Mouse (Mus musculus) kidney, embryonic 16.5 days (tissue): ENCODE measurements around the gene Tmem150b. TPM values are rescaled to one million over a fixed set of nuclear protein-coding genes. Genes with fewer than 3 reads are reported as not detected.

ENCODE experiments used
- ATAC-seq: fragments of 200-750 bp; cut with Nextera tagmentation; 2 replicates; pipeline ENCODE4 v1.8.0; 2017; ENCODE audit warnings: moderate TSS enrichment; ENCODE audit not compliant: low FRiP score, low TSS enrichment
- H3K27ac ChIP-seq: fragments of 300-500 bp; sonication (generic); 2 replicates; pipeline ENCODE4 v1.5.1; 2014; ENCODE audit warnings: low read length
- H3K27me3 ChIP-seq: fragments of 300-500 bp; sonication (generic); 2 replicates; pipeline ENCODE4 v1.6.1; 2014; ENCODE audit warnings: low read length, control low read depth, mixed read lengths; ENCODE audit not compliant: insufficient read depth
- H3K36me3 ChIP-seq: fragments of 300-500 bp; sonication (generic); 2 replicates; pipeline ENCODE4 v1.6.1; 2014; ENCODE audit warnings: low read length, control low read depth, mixed read lengths; ENCODE audit not compliant: insufficient read depth
- H3K4me1 ChIP-seq: fragments of 300-500 bp; sonication (generic); 2 replicates; pipeline ENCODE4 v1.6.1; 2014; ENCODE audit warnings: low read length, control low read depth, mixed read lengths; ENCODE audit not compliant: insufficient read depth
- H3K4me2 ChIP-seq: fragments of 300-500 bp; sonication (generic); replicated peaks from 2 replicates; pipeline ENCODE4 v1.6.1; 2014; ENCODE audit warnings: low read depth, low read length
- H3K4me3 ChIP-seq: fragments of 300-500 bp; sonication (generic); 2 replicates; pipeline ENCODE4 v1.5.1; 2014; ENCODE audit warnings: mild to moderate bottlenecking, low read length
- H3K9ac ChIP-seq: fragments of 300-500 bp; sonication (generic); replicated peaks from 2 replicates; pipeline ENCODE4 v1.6.1; 2014; ENCODE audit warnings: low read length
- H3K9me3 ChIP-seq: fragments of 300-500 bp; sonication (generic); 2 replicates; pipeline ENCODE4 v1.6.1; 2016; ENCODE audit warnings: low read length, control low read depth
- WGBS: fragments of 180-500 bp; shearing (Covaris S2); extraction: QIAGEN DNeasy Blood & Tissue Kit; methylation state at CpG from one replicate; pipeline ENCODE4 v1.1.7; 2014; 5-methylcytosine and 5-hydroxymethylcytosine counted together
- polyA plus RNA-seq: library from polyadenylated mRNA; unstranded; fragments of >200 nt; fragmentation: Nextera tagmentation; extraction: Ambion mirVana; gene quantifications from 2 replicates; pipeline ENCODE4 v1.2.1, GENCODE M21; 2015

The Tmem150b gene
- polyA plus RNA-seq, 1 experiment from 2014 or later = 0.07 TPM

DNA sequence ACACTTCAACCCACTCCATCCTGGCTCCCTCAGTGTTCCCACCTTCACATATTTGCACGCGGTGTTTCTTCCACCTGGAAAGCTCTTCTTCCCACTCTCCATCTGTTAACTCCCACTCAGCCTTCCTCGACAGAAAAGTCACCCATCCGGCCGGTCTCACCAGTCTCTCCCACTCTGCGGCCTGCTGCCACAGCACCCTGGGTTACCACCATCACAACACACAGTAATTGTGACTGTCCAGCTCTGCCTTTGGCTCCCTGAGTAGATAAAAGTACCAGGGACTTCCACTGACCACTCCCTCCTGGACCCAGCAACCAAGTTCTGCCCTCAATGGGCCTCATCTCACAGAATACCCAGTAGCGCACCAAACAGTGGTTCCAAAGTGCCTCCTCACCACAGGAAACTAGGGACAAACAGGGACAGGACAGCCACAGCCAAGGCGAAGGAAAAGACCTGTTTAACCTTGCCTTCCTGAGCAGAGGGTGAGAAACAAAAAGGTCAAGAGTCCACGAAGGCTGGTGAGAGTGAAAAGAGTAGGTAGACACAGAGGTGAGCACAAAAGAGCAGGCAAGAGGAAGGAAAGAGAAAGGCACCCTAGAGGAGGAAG is 67.4 kb downstream of the Tmem150b start:
- H3K27ac ChIP-seq = peak overlapping the region; percentile 94; the same call in 1 of the 2 replicates
- H3K4me1 ChIP-seq = peaks cover 45% of the 10 kb centered on the region
- H3K9me3 ChIP-seq = no peaks in the 10 kb centered on the region
- WGBS = 34% methylated on average over 9 of the region's 9 CpGs
- peak overlapping the region; percentile 92 for H3K4me2 ChIP-seq
- H3K36me3 ChIP-seq = peaks cover 6% of the 10 kb centered on the region; the same call in 1 of the 2 replicates
- peak overlapping the region; percentile 91 for H3K9ac ChIP-seq
- H3K4me3 ChIP-seq = peak overlapping the region; percentile 89
- ATAC-seq = no peak
- no peaks in the 10 kb centered on the region for H3K27me3 ChIP-seq

Other genes with a start within 250 kb of the Tmem150b start
- 22.1 and 31.6 TPM in 2 replicates for gene Ppp1r12c, start 223.6 kb downstream of the Tmem150b start, polyA plus RNA-seq
- gene Tnnt1, start 208.9 kb downstream of the Tmem150b start, polyA plus RNA-seq = 20.9 and 21.6 TPM in 2 replicates
- gene Tnni3, start 201.0 kb downstream of the Tmem150b start, polyA plus RNA-seq = 5.8 and 6.1 TPM in 2 replicates
- gene Dnaaf3, start 192.8 kb downstream of the Tmem150b start, polyA plus RNA-seq = 3.3 and 3.5 TPM in 2 replicates
- gene Syt5, start 177.7 kb downstream of the Tmem150b start, polyA plus RNA-seq = 5.3 and 6.6 TPM in 2 replicates
- gene Ptprh, start 121.2 kb downstream of the Tmem150b start, polyA plus RNA-seq = not detected in 2 replicates
- gene Tmem86b, start 93.8 kb downstream of the Tmem150b start, polyA plus RNA-seq = 1.2 and 1.3 TPM in 2 replicates
- 3.2 and 5.2 TPM in 2 replicates for gene Ppp6r1, start 66.2 kb downstream of the Tmem150b start, polyA plus RNA-seq
- 114 and 118 TPM in 2 replicates for gene Hspbp1, start 40.2 kb downstream of the Tmem150b start, polyA plus RNA-seq
- gene Brsk1, start 34.6 kb downstream of the Tmem150b start, polyA plus RNA-seq = 1.2 and 1.3 TPM in 2 replicates
- 99.3 and 104 TPM in 2 replicates for gene Kmt5c, start 14.9 kb upstream of the Tmem150b start, polyA plus RNA-seq
- gene Cox6b2, start 27.8 kb upstream of the Tmem150b start, polyA plus RNA-seq = 71.2 and 71.4 TPM in 2 replicates
- not detected in 2 replicates for gene Fam71e2, start 46.1 kb upstream of the Tmem150b start, polyA plus RNA-seq
- 0.17 and 0.42 TPM in 2 replicates for gene Il11, start 57.6 kb upstream of the Tmem150b start, polyA plus RNA-seq
- gene Tmem190, start 57.7 kb upstream of the Tmem150b start, polyA plus RNA-seq = 0.57 and 0.97 TPM in 2 replicates
- gene Tmem238, start 64.4 kb upstream of the Tmem150b start, polyA plus RNA-seq = 12.5 and 14.3 TPM in 2 replicates
- gene Rpl28, start 67.6 kb upstream of the Tmem150b start, polyA plus RNA-seq = 315 and 357 TPM in 2 replicates
- 355 and 360 TPM in 2 replicates for gene Ube2s, start 87.3 kb upstream of the Tmem150b start, polyA plus RNA-seq
- 0.84 and 1.1 TPM in 2 replicates for gene Shisa7, start 119.4 kb upstream of the Tmem150b start, polyA plus RNA-seq
- 9.2 and 9.7 TPM in 2 replicates for gene Isoc2b, start 145.0 kb upstream of the Tmem150b start, polyA plus RNA-seq
- 1.2 and 1.4 TPM in 2 replicates for gene Isoc2a, start 151.9 kb upstream of the Tmem150b start, polyA plus RNA-seq
- gene Gm36210, start 181.3 kb upstream of the Tmem150b start, polyA plus RNA-seq = not detected in 2 replicates
- gene Zfp628, start 190.0 kb upstream of the Tmem150b start, polyA plus RNA-seq = 3.6 and 4.2 TPM in 2 replicates
- gene Nat14, start 196.8 kb upstream of the Tmem150b start, polyA plus RNA-seq = 5.8 and 6.2 TPM in 2 replicates
- 2.3 and 2.8 TPM in 2 replicates for gene Ssc5d, start 200.5 kb upstream of the Tmem150b start, polyA plus RNA-seq
- 0.26 and 0.41 TPM in 2 replicates for gene Sbk2, start 239.2 kb upstream of the Tmem150b start, polyA plus RNA-seq
- gene Sbk3, start 245.9 kb upstream of the Tmem150b start, polyA plus RNA-seq = not detected in 2 replicates